ENCODE assay signal across 33 mouse cellular contexts in the genomic region with DNA sequence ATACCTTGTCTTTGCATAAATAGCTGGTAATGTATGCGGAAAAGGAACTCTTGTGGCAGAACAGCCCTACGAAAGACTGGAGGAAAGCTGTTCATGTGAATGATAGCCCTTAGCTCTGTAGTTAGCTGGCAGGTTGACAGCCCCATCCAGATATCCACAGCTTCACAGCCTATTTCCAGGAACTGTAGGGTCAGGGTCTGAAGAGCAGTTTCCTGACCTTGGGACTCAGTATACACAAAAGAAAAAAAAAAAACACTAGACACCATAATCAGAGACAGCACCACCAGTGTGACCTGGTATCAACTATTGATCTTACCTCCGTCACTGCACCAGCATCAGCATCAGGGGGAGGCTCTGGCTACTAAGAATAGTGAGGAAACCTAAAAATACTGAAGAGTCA. TPM values are rescaled to one million over a fixed set of nuclear protein-coding genes. Genes with fewer than 3 reads are reported as not detected.
DNase-seq lines count a peak whose midpoint lies in the region; ATAC-seq and TF ChIP-seq lines count a peak whose summit lies in the region.
"Had no signal": no experiment of that assay in that cellular context is flagged by ENCODE, and none has a peak within 500 bp of the region (broad histone marks: within the 10 kb centered on the region; RNA-seq: fewer than 3 reads in every experiment).

No protein-coding gene starts in this region.

- H3K9ac ChIP-seq in liver, adult 2 months (ENCODE audit: low read depth, low read length) = peak overlapping the region; percentile 31; the same call in 1 of the 2 replicates
- H3K9ac ChIP-seq in liver, embryonic 11.5 days (ENCODE audit: low read depth, low read length) = no peak overlapping the region
- H3K9ac ChIP-seq: forebrain, embryonic 13.5 days; hindbrain, embryonic 13.5 days had no signal

- WGBS in heart, embryonic 10.5 days = 71% methylated on average over 3 of the region's 3 CpGs
- WGBS in liver, adult 2 months = 18% methylated on average over 3 of the region's 3 CpGs
- 67% methylated on average over 3 of the region's 3 CpGs for WGBS in liver, embryonic 11.5 days

- no peak overlapping the region for H3K27ac ChIP-seq in heart, embryonic 10.5 days
- H3K27ac ChIP-seq in liver, adult 2 months (replicated peaks; ENCODE audit: insufficient read depth, low read depth, low read length) = peak overlapping the region; percentile 75
- no peak overlapping the region for H3K27ac ChIP-seq in liver, embryonic 11.5 days (ENCODE audit: low read depth, low read length)
- H3K27ac ChIP-seq: forebrain, embryonic 10.5 days; forebrain, embryonic 13.5 days; gastrocnemius, adult 2 months; hindbrain, embryonic 10.5 days; hindbrain, embryonic 13.5 days had no signal

- H3K27me3 ChIP-seq in heart, embryonic 10.5 days (ENCODE audit: insufficient read depth, poor library complexity, severe bottlenecking) = peaks cover 8% of the 10 kb centered on the region; the same call in 1 of the 2 replicates
- H3K27me3 ChIP-seq in liver, adult 2 months (ENCODE audit: control insufficient read depth, insufficient read depth, low read length) = no peaks in the 10 kb centered on the region
- no peaks in the 10 kb centered on the region for H3K27me3 ChIP-seq in liver, embryonic 11.5 days (replicated peaks; ENCODE audit: control insufficient read depth, insufficient read depth, low read length)
- H3K27me3 ChIP-seq: CH12.LX; forebrain, embryonic 13.5 days; hindbrain, embryonic 13.5 days had no signal

- no peak overlapping the region for H3K4me2 ChIP-seq in liver, embryonic 11.5 days
- H3K4me2 ChIP-seq: forebrain, embryonic 13.5 days; heart, embryonic 11.5 days; hindbrain, embryonic 13.5 days had no signal

- no peak for ATAC-seq in liver, embryonic 11.5 days (replicated peaks; ENCODE audit: low FRiP score)
- ATAC-seq: forebrain, embryonic 13.5 days; forebrain, embryonic 16.5 days; hindbrain, embryonic 16.5 days; Patski had no signal

- no peaks in the 10 kb centered on the region for H3K9me3 ChIP-seq in heart, embryonic 10.5 days
- no peaks in the 10 kb centered on the region for H3K9me3 ChIP-seq in liver, embryonic 11.5 days (ENCODE audit: control insufficient read depth, low read length)
- H3K9me3 ChIP-seq: forebrain, embryonic 10.5 days; forebrain, embryonic 13.5 days; G1E; hindbrain, embryonic 10.5 days; hindbrain, embryonic 13.5 days had no signal

- DNase-seq in heart, embryonic 10.5 days (ENCODE audit: low spot score) = peak; percentile 14
- DNase-seq in heart, adult 9 months (ENCODE audit: low spot score in 2 of 2) = no peak
- DNase-seq in liver, adult 2 months (ENCODE audit: extremely low read depth, low read depth, low spot score) = peak; percentile 97
- DNase-seq in liver, embryonic 11.5 days (ENCODE audit: low spot score) = no peak
- peak; percentile 6 for DNase-seq in testis, postnatal 10 days (ENCODE audit: low spot score)
- no peak for DNase-seq in testis, postnatal 14 days (ENCODE audit: low spot score)
- no peak for DNase-seq in layer of hippocampus, postnatal 14 days (ENCODE audit: low spot score in 2 of 2)
- DNase-seq: adrenal gland, postnatal 10 days; adrenal gland, postnatal 36 days; B cell, adult 2 months; cerebellum, adult 18-20 months; cerebellum, adult 9-10 months; cerebellum, postnatal 14 days; gastrocnemius, adult 2 months; gastrocnemius, postnatal 14 days; heart, adult 18-20 months; heart, postnatal 36 days had no signal

- TF ChIP-seq POLR2A in liver, adult 2 months (IDR thresholded peaks at IDR 0.05; ENCODE audit: extremely low read depth, insufficient read depth, low read length) = no peak

- H3K4me1 ChIP-seq in heart, embryonic 10.5 days = 0 out of 2 replicates have a peak, but pooled peaks cover 3% of the 10 kb centered on the region
- peaks cover 19% of the 10 kb centered on the region for H3K4me1 ChIP-seq in liver, adult 2 months (ENCODE audit: control insufficient read depth, insufficient read depth, low read length)
- H3K4me1 ChIP-seq in liver, embryonic 11.5 days (replicated peaks; ENCODE audit: control insufficient read depth, insufficient read depth, low read length) = no peaks in the 10 kb centered on the region
- H3K4me1 ChIP-seq: forebrain, embryonic 10.5 days; forebrain, embryonic 13.5 days; hindbrain, embryonic 10.5 days; hindbrain, embryonic 13.5 days had no signal

- TF ChIP-seq CTCF in liver, adult 2 months (IDR thresholded peaks at IDR 0.05; ENCODE audit: low read depth, low read length) = no peak

- H3K4me3 ChIP-seq in heart, embryonic 10.5 days = no peak overlapping the region
- no peak overlapping the region for H3K4me3 ChIP-seq in liver, adult 2 months (ENCODE audit: insufficient read depth, low read depth, low read length)
- H3K4me3 ChIP-seq in liver, embryonic 11.5 days (ENCODE audit: low read depth, low read length) = no peak overlapping the region
- H3K4me3 ChIP-seq: forebrain, embryonic 10.5 days; forebrain, embryonic 13.5 days; gastrocnemius, adult 2 months; hindbrain, embryonic 10.5 days; hindbrain, embryonic 13.5 days had no signal

- no peaks in the 10 kb centered on the region for H3K79me2 ChIP-seq in liver, adult 2 months (ENCODE audit: control insufficient read depth, insufficient read depth, low read length)

- no peaks in the 10 kb centered on the region for H3K36me3 ChIP-seq in heart, embryonic 10.5 days
- H3K36me3 ChIP-seq in liver, adult 2 months (ENCODE audit: control insufficient read depth, insufficient read depth, low read length) = no peaks in the 10 kb centered on the region
- H3K36me3 ChIP-seq in liver, embryonic 11.5 days (ENCODE audit: control insufficient read depth, insufficient read depth, low read length) = no peaks in the 10 kb centered on the region
- H3K36me3 ChIP-seq: forebrain, embryonic 10.5 days; G1E; hindbrain, embryonic 10.5 days; hindbrain, embryonic 13.5 days had no signal

RNA-seq across cellular contexts. Expression of a gene that starts 3.3 kb away (rescaled TPM):
- polyA plus RNA-seq in heart, embryonic 10.5 days (2016; fragmentation: Nextera tagmentation; extraction: Ambion mirVana) = 0.13 and 0.14 TPM in 2 replicates
- total RNA-seq in liver, adult 2 months (2014; rRNA removed) = 818 and 1,110 TPM in 2 replicates
- polyA plus RNA-seq in liver, adult 2 months (2012; rRNA removed) = 406 and 415 TPM in 2 replicates
- polyA plus RNA-seq in liver, embryonic 11.5 days (2014; fragmentation: Nextera tagmentation; extraction: Ambion mirVana) = 0.17 and 0.21 TPM in 2 replicates
- total RNA-seq in layer of hippocampus, postnatal 14 days (2021) = not detected
- total RNA-seq: adrenal gland, adult 18-20 months; adrenal gland, postnatal 36 days; CH12.LX; G1E; gastrocnemius, adult 2 months; gastrocnemius, postnatal 14 days; heart, adult 18-20 months; heart, postnatal 36 days had no signal
- polyA plus RNA-seq: embryonic facial prominence, embryonic 11.5 days; embryonic facial prominence, embryonic 14.5 days; forebrain, embryonic 10.5 days; forebrain, embryonic 13.5 days; forebrain, embryonic 16.5 days; frontal cortex, adult 2 months; G1E; heart, embryonic 11.5 days; heart, embryonic 14.5 days; heart, postnatal 0 days; hindbrain, embryonic 10.5 days; Patski had no signal

RNA-seq across cellular contexts. Expression of a gene that starts 54.2 kb away (rescaled TPM):
- 9.4 and 12.7 TPM in 2 replicates for polyA plus RNA-seq in heart, embryonic 10.5 days (2016; fragmentation: Nextera tagmentation; extraction: Ambion mirVana)
- 64.2 and 98.4 TPM in 2 replicates for total RNA-seq in liver, adult 2 months (2014; rRNA removed)
- 94.1 and 134 TPM in 2 replicates for polyA plus RNA-seq in liver, adult 2 months (2012; rRNA removed)
- polyA plus RNA-seq in liver, embryonic 11.5 days (2014; fragmentation: Nextera tagmentation; extraction: Ambion mirVana) = 22.2 and 24.7 TPM in 2 replicates
- 10 to 100 TPM; 24.2 to 25.9 TPM for total RNA-seq in layer of hippocampus, postnatal 14 days (2021)
- polyA plus RNA-seq: G1E had no signal

Comparison
In these comparisons a context has a peak if more than half of its experiments do, and no peak if none do; other contexts are left out.
1. DNase-seq: peak in heart, embryonic 10.5 days (single experiment), liver, adult 2 months (single experiment) and testis, postnatal 10 days (single experiment); none in heart, adult 9 months (0 of 2), liver, embryonic 11.5 days (single experiment), testis, postnatal 14 days (single experiment) and layer of hippocampus, postnatal 14 days (0 of 2).
2. RNA of a gene that starts 3.3 kb away (polyA plus RNA-seq): 406 to 415 TPM in liver, adult 2 months; 0.17 to 0.21 TPM in liver, embryonic 11.5 days and 0.13 to 0.14 TPM in heart, embryonic 10.5 days; every median in the first group is over 100 times any median in the second.